13 mouse cellular contexts compared by ENCODE assay signal in the genomic region with DNA sequence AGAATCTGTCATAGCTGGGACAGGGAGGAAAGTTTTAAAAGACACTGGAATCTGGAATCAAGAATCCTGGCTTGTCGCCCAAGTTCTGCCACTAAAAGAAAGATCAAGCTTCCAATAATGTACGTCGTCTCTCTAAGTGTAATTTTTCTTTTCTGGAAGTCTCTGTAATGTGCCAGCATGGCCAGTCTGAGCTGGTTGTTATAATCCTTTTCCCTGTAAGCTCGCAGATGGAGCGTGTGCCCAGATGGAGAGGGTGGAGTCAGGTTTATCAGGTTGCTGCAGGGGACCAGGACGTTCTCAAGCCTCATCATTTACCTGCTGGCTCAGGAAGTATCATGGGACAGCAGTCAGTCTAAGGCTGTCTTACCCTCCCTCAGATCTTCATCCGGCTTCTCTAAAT.
DNase-seq lines count a peak whose midpoint lies in the region; ATAC-seq lines count a peak whose summit lies in the region.
"Had no signal": no experiment of that assay in that cellular context is flagged by ENCODE, and none has a peak within 500 bp of the region (broad histone marks: within the 10 kb centered on the region; RNA-seq: fewer than 3 reads in every experiment).

No protein-coding gene starts in this region.

- peak overlapping the region; percentile 14; the same call in 1 of the 2 replicates for H3K27ac ChIP-seq in hindbrain, embryonic 16.5 days (ENCODE audit: low read depth, low read length)
- H3K27ac ChIP-seq in hindbrain, embryonic 10.5 days = no peak overlapping the region
- H3K27ac ChIP-seq in liver, embryonic 12.5 days = no peak overlapping the region
- H3K27ac ChIP-seq: kidney, postnatal 0 days; limb, embryonic 15.5 days had no signal

- WGBS in hindbrain, embryonic 16.5 days = 57% methylated on average over 7 of the region's 7 CpGs
- WGBS in hindbrain, embryonic 10.5 days = 87% methylated on average over 7 of the region's 7 CpGs
- 61% methylated on average over 7 of the region's 7 CpGs for WGBS in liver, embryonic 12.5 days (ENCODE audit: insufficient replicate concordance)

- H3K27me3 ChIP-seq in hindbrain, embryonic 16.5 days (replicated peaks; ENCODE audit: control insufficient read depth, insufficient read depth, low read length) = no peaks in the 10 kb centered on the region
- H3K27me3 ChIP-seq in hindbrain, embryonic 10.5 days (ENCODE audit: insufficient read depth, poor library complexity, severe bottlenecking) = no peaks in the 10 kb centered on the region
- no peaks in the 10 kb centered on the region for H3K27me3 ChIP-seq in liver, embryonic 12.5 days (replicated peaks)
- H3K27me3 ChIP-seq: limb, embryonic 15.5 days; megakaryocyte, embryonic 14.5 days had no signal

- no peak overlapping the region for H3K4me3 ChIP-seq in hindbrain, embryonic 16.5 days (ENCODE audit: low read length)
- no peak overlapping the region for H3K4me3 ChIP-seq in hindbrain, embryonic 10.5 days
- no peak overlapping the region for H3K4me3 ChIP-seq in liver, embryonic 12.5 days
- H3K4me3 ChIP-seq: limb, embryonic 15.5 days; megakaryocyte, embryonic 14.5 days had no signal

- H3K9me3 ChIP-seq in hindbrain, embryonic 16.5 days (ENCODE audit: control insufficient read depth, low read length) = no peaks in the 10 kb centered on the region
- H3K9me3 ChIP-seq in hindbrain, embryonic 10.5 days = peaks cover 3% of the 10 kb centered on the region; the same call in 1 of the 2 replicates
- H3K9me3 ChIP-seq in liver, embryonic 12.5 days (replicated peaks) = no peaks in the 10 kb centered on the region
- H3K9me3 ChIP-seq: limb, embryonic 15.5 days had no signal

- H3K9ac ChIP-seq in hindbrain, embryonic 16.5 days (ENCODE audit: low read depth, low read length) = no peak overlapping the region
- no peak overlapping the region for H3K9ac ChIP-seq in liver, embryonic 12.5 days
- H3K9ac ChIP-seq: limb, embryonic 15.5 days had no signal

- DNase-seq in hindbrain, embryonic 10.5 days (ENCODE audit: low spot score) = no peak
- DNase-seq in retina, adult 2 months (ENCODE audit: low read depth, low spot score) = peak; percentile 66
- DNase-seq in retina, embryonic 14.5 days (ENCODE audit: low spot score) = no peak
- DNase-seq in cerebellum, adult 18-20 months = peak; percentile 54 to 67
- peak; percentile 52 to 59 for DNase-seq in cerebellum, postnatal 36 days
- no peak for DNase-seq in kidney, postnatal 25 days
- DNase-seq: heart, postnatal 14 days had no signal

- peak; percentile 54; the same call in 1 of the 2 replicates for ATAC-seq in hindbrain, embryonic 16.5 days
- ATAC-seq in liver, embryonic 12.5 days = no peak
- ATAC-seq: CD4-positive, CD25-positive, alpha-beta regulatory T cell, adult 4 months had no signal

- no peak overlapping the region for H3K4me2 ChIP-seq in hindbrain, embryonic 16.5 days (ENCODE audit: low read length)
- no peak overlapping the region for H3K4me2 ChIP-seq in liver, embryonic 12.5 days
- H3K4me2 ChIP-seq: limb, embryonic 15.5 days had no signal

- H3K36me3 ChIP-seq in hindbrain, embryonic 16.5 days (ENCODE audit: control insufficient read depth, insufficient read depth, low read length) = no peaks in the 10 kb centered on the region
- no peaks in the 10 kb centered on the region for H3K36me3 ChIP-seq in hindbrain, embryonic 10.5 days
- no peaks in the 10 kb centered on the region for H3K36me3 ChIP-seq in liver, embryonic 12.5 days
- H3K36me3 ChIP-seq: limb, embryonic 15.5 days had no signal

- H3K4me1 ChIP-seq in hindbrain, embryonic 16.5 days (ENCODE audit: control insufficient read depth, insufficient read depth, low read depth, low read length) = 0 out of 2 replicates have a peak, but pooled peaks cover 2% of the 10 kb centered on the region
- H3K4me1 ChIP-seq in hindbrain, embryonic 10.5 days (replicated peaks) = no peaks in the 10 kb centered on the region
- H3K4me1 ChIP-seq in liver, embryonic 12.5 days = peaks cover 4% of the 10 kb centered on the region; the same call in 1 of the 2 replicates
- H3K4me1 ChIP-seq: limb, embryonic 15.5 days; megakaryocyte, embryonic 14.5 days had no signal

Comparison
In these comparisons a context has a peak if more than half of its experiments do, and no peak if none do; other contexts are left out.
1. DNase-seq: peak in retina, adult 2 months (single experiment), cerebellum, adult 18-20 months (2 of 2) and cerebellum, postnatal 36 days (2 of 2); none in hindbrain, embryonic 10.5 days (single experiment), retina, embryonic 14.5 days (single experiment) and kidney, postnatal 25 days (0 of 2).